Mouse (Mus musculus): ENCODE results near the gene Tgoln1.
A peak's percentile ranks its signal among the peaks of the same experiment; 100 is the strongest.

- no peak for TF ChIP-seq POLR2A (IDR thresholded peaks at IDR 0.05; ENCODE audit: borderline replicate concordance, control insufficient read depth, low read depth, low read length)
- TF ChIP-seq CTCF (IDR thresholded peaks at IDR 0.05; ENCODE audit: control insufficient read depth, insufficient read depth, low read length) = peak; percentile 84
These were observed 50.8 kb downstream of the Tgoln1 start for GRCm38 (mm10) chr6:72566044-72566443.

Data from bone marrow, adult 2 months (tissue).